Mouse (Mus musculus) frontal cortex, adult (tissue): Measurements from ENCODE around the gene Acap2.

Source experiments
- ATAC-seq: cut with Nextera tagmentation; 2 replicates; pipeline ENCODE4 v1.9.2; 2017; ENCODE audit warnings: mild to moderate bottlenecking, moderate library complexity, mixed read lengths; ENCODE audit not compliant: low TSS enrichment

Gene Acap2

DNA sequence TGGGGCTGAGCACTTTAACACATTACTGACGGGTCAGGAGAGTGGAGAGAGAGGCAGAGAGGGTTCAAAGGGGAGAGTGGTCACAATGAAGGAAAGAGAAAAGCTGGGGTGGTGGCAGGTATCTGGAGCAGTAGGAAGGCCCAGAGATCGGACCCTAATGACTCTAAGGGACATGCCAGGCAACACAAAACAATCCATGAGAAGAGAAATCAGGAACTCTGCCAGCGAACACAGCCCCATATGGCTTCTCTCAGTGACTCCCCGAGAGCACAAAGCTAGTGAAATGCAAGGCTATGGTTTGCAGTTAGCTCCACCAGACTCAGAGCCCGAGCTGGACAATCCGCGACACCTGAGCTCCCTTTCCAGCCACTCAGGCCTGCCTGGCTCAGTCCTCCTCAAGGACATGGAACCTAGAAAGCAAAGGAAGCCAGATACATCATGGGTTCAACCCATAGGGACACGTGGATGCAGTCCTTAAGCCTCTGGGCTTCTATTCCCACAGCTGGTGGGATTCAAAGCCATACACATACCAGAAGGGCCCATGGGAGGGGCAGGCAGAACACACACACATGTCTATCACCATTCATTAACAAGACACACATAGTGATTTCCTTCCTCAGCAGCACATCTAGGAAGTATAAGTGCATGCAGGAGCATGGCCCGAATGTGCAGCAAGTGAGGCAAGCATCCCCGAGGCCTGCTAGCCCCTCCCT lies 153.7 kb downstream of the Acap2 start:
- ATAC-seq, result no peak; the same call in 1 of the 2 replicates

GRCm38 (mm10) chr16:31046217-31046659 lies 154.8 kb downstream of the Acap2 start:
- peak; percentile 85 for ATAC-seq

DNA sequence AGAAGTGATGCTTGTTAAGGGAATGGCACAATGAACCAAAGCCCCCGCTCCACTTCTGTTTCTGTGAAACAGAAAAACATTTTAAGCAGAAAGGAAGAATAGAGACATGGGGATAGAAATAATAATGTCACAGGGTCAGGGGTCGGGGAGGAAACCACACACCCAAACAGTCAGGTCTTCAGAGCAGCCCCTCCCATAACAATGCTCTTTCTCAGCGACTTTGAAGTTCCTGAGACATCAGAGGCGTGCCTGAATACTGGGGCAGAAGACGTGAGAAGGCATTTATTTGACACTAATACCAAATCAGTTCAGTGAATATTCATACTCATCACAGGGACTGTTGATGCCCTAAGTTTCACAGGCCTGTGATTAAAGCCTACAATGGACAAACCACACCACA lies 155.8 kb downstream of the Acap2 start:
- ATAC-seq, result no peak

DNA sequence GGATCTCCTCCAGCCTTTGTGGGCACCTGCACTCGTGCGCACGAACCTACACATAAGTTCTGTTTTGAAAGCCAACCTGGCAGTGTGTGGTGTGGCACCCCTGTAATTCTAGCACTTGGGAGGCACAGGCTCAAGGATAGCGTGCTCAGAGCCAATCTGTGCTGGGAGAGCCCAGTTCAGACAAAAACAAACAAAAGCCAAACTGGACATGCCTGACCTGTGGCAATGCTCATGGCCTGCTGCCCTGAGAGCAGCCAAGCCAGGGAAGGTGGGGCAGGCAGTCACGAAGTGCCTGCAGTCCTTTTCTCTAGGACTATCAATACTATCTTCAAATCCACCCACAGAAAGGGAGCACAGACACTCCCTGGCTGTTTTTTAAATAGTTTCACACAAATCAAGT lies 157.9 kb downstream of the Acap2 start:
- ATAC-seq, result no peak
